Mouse (Mus musculus) lung, adult 2 months (tissue): ENCODE data around the gene Sytl2. TPM values are rescaled to one million over a fixed set of nuclear protein-coding genes. Genes with fewer than 3 reads are reported as not detected.

Experiments
- DNase-seq: peaks from one replicate; pipeline ENCODE4 v3.0.0; 2022
- H3K4me1 ChIP-seq: fragments of 200-500 bp; 2 replicates; pipeline ENCODE4 v1.6.1; 2011; ENCODE audit warnings: low read length; ENCODE audit not compliant: control insufficient read depth, insufficient read depth
- H3K4me3 ChIP-seq: fragments of 200-500 bp; replicated peaks from 2 replicates; pipeline ENCODE3; 2011; ENCODE audit warnings: low read depth, mild to moderate bottlenecking, control low read depth, low read length; ENCODE audit errors: extremely low read depth
- CTCF ChIP-seq: fragments of 200-500 bp; IDR thresholded peaks from 2 replicates; pipeline ENCODE4 v1.5.1; 2011; ENCODE audit warnings: mild to moderate bottlenecking, low read length, control low read depth; ENCODE audit not compliant: insufficient read depth
- POLR2A ChIP-seq: fragments of 200-500 bp; IDR thresholded peaks from 2 replicates; pipeline ENCODE4 v1.6.1; 2011; ENCODE audit warnings: low read depth, mild to moderate bottlenecking, control low read depth, low read length, borderline replicate concordance; ENCODE audit errors: extremely low read depth
- whole genome bisulfite sequencing: fragments of 180-500 bp; shearing (Covaris S2); methylation state at CpG from one replicate; pipeline ENCODE4 v1.1.7; 2018; 5-methylcytosine and 5-hydroxymethylcytosine counted together
- polyA plus RNA-seq: library from polyadenylated mRNA; depleted of rRNA; stranded (reverse); fragments of >200 nt; gene quantifications from 2 replicates; pipeline ENCODE4 v1.2.3, GENCODE M21; 2012

Gene Sytl2
- polyA plus RNA-seq, 1 experiment: 14.0 TPM

DNA sequence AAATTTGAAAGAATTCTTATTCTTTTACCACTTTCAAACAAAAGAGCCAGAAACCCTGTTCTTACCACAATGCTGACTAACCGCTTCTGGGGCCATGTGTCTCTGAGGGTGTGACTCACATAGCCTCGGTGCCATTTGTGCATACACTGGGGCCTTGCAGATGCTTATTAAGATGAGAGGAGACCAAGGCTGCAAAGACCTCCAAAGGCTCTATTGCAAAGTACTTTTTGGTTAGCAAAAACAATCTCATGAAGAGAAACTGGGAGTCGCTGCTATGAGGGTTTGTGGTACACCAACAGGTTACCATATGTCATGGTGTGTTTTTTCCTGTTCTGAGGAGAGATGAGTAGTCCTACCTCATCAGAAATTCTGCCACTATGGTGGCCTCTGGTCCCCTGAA, 53.4 kb downstream of the Sytl2 start:
- Histone ChIP-seq H3K4me1 (no peaks in the 10 kb centered on the region; the same call in none of the 2 replicates), H3K4me3 (no peak overlapping the region)
- no peak for DNase-seq
- whole genome bisulfite sequencing: 67% methylated on average over 3 of the region's 3 CpGs
- TF ChIP-seq CTCF: no peak
- no peak for TF ChIP-seq POLR2A

DNA sequence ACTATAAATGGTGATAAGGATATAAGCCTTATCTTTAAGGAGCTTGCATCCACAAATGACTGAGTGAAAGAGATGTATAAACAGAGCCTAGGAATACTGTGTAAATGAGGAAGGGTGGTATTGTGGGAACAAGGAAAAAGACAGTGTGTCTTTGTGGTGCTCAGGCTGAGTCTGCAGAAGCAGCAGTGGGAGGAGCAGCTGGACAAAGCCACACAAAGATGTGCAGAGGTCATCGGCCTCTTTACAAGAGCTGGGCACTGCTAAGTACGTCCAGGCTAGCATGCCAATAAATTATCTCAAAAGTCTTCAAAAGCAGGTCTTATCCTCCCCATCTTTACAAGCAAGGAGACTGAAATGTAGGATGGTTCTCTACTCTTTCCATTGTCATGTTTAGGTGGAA, 53.9 kb downstream of the Sytl2 start:
- no peak for DNase-seq
- Histone ChIP-seq H3K4me1 (no peaks in the 10 kb centered on the region; the same call in 1 of the 2 replicates), H3K4me3 (no peak overlapping the region)
- 85% methylated on average over 2 of the region's 2 CpGs for WGBS
- TF ChIP-seq POLR2A (no peak), CTCF (no peak)

DNA sequence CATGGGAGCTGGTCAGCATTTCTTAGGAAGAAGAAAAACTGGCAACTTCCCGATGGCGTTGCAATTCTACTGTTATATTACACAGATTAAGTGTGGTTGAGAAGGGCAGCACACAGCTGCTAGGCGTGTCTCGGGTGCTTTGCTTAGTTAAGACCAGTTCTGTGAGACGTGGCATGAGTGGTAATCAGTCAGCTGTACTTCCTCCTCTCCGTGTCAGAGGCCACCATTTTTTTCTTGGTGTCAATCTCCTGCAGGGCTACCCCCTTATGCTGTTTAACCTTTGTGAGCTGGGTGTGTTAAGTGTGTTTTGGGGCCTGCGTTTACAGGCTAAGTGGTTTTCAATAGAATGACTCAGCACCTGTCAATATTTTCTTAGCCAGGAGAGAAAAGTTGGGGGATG, 60.7 kb downstream of the Sytl2 start:
- TF ChIP-seq POLR2A: no peak
- no peak for TF ChIP-seq CTCF
- H3K4me1 ChIP-seq: no peaks in the 10 kb centered on the region
- no peak overlapping the region for H3K4me3 ChIP-seq
- WGBS: 45% methylated on average over 7 of the region's 7 CpGs
- no peak for DNase-seq

DNA sequence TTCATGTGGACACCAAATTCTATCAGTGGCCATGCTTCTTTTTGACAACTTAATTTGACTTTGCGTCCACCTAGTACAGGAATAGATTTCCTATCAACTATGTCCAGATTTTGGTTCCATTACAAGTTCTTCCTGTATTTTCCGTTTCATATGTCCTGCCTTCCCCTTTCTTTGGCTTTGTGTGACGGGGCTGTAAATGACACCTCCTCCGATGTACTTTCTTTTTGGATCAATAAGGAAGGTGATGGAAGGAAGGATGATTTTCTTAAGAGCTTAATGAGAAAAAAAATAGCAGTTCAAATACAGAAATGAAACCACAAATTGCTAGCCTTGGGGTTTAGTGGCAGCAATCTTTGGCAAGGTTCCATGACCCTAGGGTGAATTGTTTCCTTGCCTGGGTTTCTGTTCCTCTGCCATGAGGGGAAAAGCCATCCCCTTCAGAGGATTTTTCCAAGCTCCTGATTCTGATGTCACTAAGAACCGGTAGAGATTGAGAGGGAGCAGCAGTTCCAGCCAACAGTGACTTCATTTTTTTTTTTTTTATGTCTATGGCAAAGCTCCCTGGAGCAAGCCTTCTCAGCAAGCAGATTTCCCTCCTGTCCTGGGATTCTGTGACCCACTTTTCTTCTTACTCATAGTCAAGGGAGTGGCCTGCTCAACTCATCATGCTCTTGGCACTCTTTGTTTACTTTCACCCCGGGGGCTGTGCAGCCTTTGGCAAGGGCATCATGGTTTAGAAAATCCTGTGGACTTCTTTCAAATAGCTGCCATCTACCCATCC, 68.2 kb downstream of the Sytl2 start:
- Histone ChIP-seq H3K4me1 (peaks cover 3% of the 10 kb centered on the region), H3K4me3 (no peak overlapping the region)
- TF ChIP-seq CTCF (no peak), POLR2A (no peak)
- DNase-seq: no peak
- WGBS: 42% methylated on average over 6 of the region's 6 CpGs

DNA sequence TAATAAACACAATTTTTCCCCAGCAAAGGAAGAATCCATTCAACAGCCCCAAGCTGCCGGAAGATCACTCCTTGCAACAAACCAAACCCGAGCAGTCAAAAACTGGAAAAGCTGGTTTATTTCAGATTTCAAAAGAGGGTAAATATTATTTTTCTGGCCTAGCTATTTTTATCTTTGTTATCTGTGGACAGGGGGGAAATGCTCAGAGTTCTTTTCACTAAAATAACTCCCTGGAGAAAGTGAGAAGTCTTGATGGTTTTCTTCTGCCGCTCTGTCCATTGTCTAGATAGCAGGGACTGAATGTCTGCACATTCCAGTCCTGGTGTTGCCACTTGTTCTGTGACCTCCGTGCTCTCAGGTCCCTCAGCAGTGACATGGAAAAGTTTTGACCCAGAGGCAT, 70.8 kb downstream of the Sytl2 start:
- TF ChIP-seq POLR2A (no peak), CTCF (no peak)
- no peak overlapping the region for H3K4me3 ChIP-seq
- no peak for DNase-seq
- H3K4me1 ChIP-seq: peaks cover 3% of the 10 kb centered on the region
- 32% methylated on average over 4 of the region's 4 CpGs for WGBS

DNA sequence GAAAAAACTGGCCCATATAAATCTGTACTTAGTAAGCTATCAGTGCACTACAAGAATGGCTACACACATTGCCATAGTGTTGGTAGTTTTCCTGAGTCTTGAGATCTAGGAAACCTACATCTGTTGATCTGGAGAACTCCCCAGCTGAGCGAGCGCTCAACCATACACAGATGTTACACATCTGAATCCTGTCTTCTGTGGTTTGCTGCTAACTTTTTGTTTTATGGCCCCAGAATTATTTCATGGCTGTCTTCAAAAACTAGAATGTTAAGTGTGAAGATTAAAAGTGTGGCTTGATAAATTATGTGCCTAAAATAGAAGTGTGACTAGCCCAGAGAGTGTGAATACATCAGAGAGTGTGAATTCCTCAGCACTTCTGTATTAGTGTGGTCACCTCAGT, 82.4 kb downstream of the Sytl2 start:
- TF ChIP-seq POLR2A (no peak), CTCF (no peak)
- WGBS: 81% methylated on average over 2 of the region's 2 CpGs
- Histone ChIP-seq H3K4me1 (no peaks in the 10 kb centered on the region), H3K4me3 (no peak overlapping the region)
- DNase-seq: no peak

DNA sequence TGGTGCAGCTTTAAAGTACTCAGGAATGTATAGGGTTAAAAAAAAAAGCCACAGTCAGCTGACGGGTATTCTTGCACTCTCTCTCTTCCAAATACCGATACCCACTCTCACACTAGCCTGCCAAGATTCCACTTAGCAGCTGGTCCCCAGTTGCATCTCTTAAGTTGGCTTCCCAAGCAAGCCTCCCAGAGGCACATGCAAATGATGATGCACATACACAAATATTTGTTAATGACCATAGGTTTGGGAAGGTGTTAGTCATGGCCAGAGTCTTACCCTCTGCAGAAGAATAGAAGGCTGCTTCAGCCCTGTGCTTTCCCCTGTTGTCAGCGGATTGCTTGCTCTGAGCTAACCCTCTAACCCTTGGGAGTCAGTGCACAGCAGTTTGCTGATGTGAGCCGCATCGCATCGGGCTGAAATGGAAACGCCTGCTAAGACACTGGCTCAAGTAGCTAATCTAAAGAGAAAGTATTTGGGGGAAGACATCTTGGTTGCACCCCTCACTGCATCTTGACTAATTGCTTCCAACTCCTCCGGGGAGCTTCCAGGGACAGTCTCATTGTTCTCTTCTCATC, 84.9 kb downstream of the Sytl2 start:
- DNase-seq: no peak
- WGBS: 16% methylated on average over 8 of the region's 8 CpGs
- H3K4me3 ChIP-seq: no peak overlapping the region
- TF ChIP-seq POLR2A: no peak
- TF ChIP-seq CTCF: no peak
- H3K4me1 ChIP-seq: no peaks in the 10 kb centered on the region

DNA sequence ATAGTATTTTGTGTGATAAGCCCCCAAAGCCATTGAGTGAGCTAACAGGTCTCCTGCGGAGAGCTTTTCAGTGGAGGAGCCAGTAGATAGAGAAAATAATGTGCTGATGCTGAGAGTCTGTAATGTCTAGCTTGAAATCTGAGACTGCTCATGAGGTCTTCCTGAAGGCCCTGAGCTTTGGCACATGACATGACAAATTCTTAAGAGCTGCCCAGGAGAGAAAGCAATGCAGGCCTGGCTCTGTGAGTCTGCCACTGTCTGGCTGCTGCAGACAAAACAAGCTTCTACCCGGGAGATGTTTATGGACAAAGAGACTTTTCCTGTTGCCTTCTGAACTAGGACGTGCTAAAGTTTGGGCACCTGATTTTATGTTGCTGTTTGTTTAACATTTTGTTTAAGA, 87.7 kb downstream of the Sytl2 start:
- H3K4me1 ChIP-seq: no peaks in the 10 kb centered on the region
- 47% methylated on average over 3 of the region's 3 CpGs for WGBS

DNA sequence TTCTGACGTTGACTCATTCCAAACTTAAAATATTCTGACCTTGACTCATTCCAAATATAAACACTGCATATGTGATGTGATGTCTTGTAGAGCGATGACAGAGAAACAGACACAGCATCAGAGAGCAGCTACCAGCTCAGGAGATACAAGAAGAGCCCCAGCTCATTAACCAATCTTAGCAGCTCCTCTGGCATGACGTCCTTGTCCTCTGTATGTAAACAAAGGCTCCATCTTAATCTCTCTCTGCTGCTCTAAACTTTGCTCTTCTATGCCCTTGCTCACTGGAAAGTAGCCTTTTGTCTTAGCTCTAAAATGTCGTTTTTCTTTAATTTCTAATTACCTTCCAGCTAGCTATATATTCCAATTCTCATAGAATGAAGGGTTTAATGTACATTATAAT, 93.0 kb downstream of the Sytl2 start:
- DNase-seq: no peak
- no peak for TF ChIP-seq POLR2A
- TF ChIP-seq CTCF: no peak
- no peak overlapping the region for H3K4me3 ChIP-seq
- 41% methylated on average over 4 of the region's 4 CpGs for WGBS
- no peaks in the 10 kb centered on the region for H3K4me1 ChIP-seq

More for the DNA sequence above, 87.7 kb downstream of the Sytl2 start:
- TF ChIP-seq POLR2A (no peak), CTCF (no peak)
- DNase-seq: no peak
- H3K4me3 ChIP-seq: no peak overlapping the region

DNA sequence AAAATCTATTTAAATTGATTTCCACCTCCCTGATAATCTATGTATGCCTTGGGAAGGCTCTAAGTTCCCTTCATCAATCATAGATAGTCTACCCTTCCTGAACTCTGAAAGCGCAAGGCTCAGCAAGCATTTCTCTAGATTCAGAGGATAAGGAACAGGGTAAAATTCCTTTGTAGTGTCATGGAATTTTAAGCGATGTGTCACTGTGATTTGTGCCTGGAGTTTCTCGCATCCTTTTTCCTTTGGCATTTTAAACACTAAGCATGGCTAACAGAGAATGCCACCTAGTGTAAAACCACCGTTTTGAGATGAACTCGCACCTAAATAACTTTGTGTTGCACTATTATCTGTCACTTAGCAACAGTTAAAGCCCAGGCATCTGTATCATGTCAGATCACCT, 93.9 kb downstream of the Sytl2 start:
- WGBS: 46% methylated on average over 5 of the region's 5 CpGs
- no peaks in the 10 kb centered on the region for H3K4me1 ChIP-seq
- TF ChIP-seq CTCF (no peak), POLR2A (no peak)
- no peak overlapping the region for H3K4me3 ChIP-seq
- DNase-seq: no peak

DNA sequence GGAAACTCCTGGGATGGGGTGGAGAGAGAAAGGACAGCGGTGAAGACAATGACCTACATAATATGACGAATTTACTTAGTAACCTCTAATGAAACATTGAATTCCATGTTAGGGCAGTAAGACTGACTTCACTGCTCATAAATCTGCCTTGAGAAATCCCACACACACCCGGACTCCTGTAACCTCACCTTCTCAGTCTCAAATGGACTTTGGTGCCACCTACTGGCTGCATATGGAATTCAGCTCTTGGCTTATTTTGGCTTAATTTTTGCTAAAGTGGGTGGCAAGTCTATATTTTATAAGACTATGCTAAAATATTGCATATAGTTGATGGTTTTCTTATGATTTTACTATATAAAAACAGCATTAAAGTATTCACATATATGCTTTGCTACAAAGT, 107.9 kb downstream of the Sytl2 start:
- H3K4me3 ChIP-seq: no peak overlapping the region
- DNase-seq: peak; percentile 49
- H3K4me1 ChIP-seq: no peaks in the 10 kb centered on the region
- TF ChIP-seq CTCF (peak; percentile 50), POLR2A (no peak)
- WGBS: 30% methylated on average over 3 of the region's 3 CpGs
